Mouse (Mus musculus) frontal cortex, postnatal 10 days (tissue): ENCODE data around the gene Skap1.
A peak's percentile ranks its signal among the peaks of the same experiment; 100 is the strongest.

Experiments used
- DNase-seq, 2 experiments: peaks; one replicate each; pipeline ENCODE4 v3.0.0; 2022; ENCODE audit warnings: low spot score in 2 of 2, mixed read lengths in 1 of 2

Gene Skap1

GRCm38 (mm10) chr11:96622782-96623181, 158.4 kb downstream of the Skap1 start:
- no peak for DNase-seq

GRCm38 (mm10) chr11:96624436-96624835, 160.0 kb downstream of the Skap1 start:
- DNase-seq = no peak

GRCm38 (mm10) chr11:96629775-96630174, 165.4 kb downstream of the Skap1 start:
- DNase-seq = peak; percentile 15 to 34

- DNase-seq = no peak
Observed at GRCm38 (mm10) chr11:96631521-96631920, 167.1 kb downstream of the Skap1 start.

GRCm38 (mm10) chr11:96637927-96638326, 173.5 kb downstream of the Skap1 start:
- no peak for DNase-seq

- no peak for DNase-seq
Observed at GRCm38 (mm10) chr11:96639805-96640204, 175.4 kb downstream of the Skap1 start.

GRCm38 (mm10) chr11:96642173-96643140, 178.1 kb downstream of the Skap1 start:
- no peak for DNase-seq

GRCm38 (mm10) chr11:96644969-96645368, 180.6 kb downstream of the Skap1 start:
- DNase-seq = no peak

- DNase-seq = peak; percentile 26 to 28
Observed at GRCm38 (mm10) chr11:96645538-96646037, 181.2 kb downstream of the Skap1 start.

- no peak for DNase-seq
Observed at GRCm38 (mm10) chr11:96651848-96652247, 187.5 kb downstream of the Skap1 start.

GRCm38 (mm10) chr11:96653867-96654266, 189.5 kb downstream of the Skap1 start:
- no peak for DNase-seq

GRCm38 (mm10) chr11:96658420-96658819, 194.0 kb downstream of the Skap1 start:
- no peak for DNase-seq

- DNase-seq = no peak
Observed at GRCm38 (mm10) chr11:96666924-96667323, 202.5 kb downstream of the Skap1 start.

GRCm38 (mm10) chr11:96668367-96668766, 204.0 kb downstream of the Skap1 start:
- no peak for DNase-seq

- peak in 1 of 2 experiments; percentile 58 for DNase-seq
Observed at GRCm38 (mm10) chr11:96673792-96674191, 209.4 kb downstream of the Skap1 start.

GRCm38 (mm10) chr11:96674786-96675365, 210.5 kb downstream of the Skap1 start:
- no peak for DNase-seq

GRCm38 (mm10) chr11:96678026-96678425, 213.6 kb downstream of the Skap1 start:
- no peak for DNase-seq

GRCm38 (mm10) chr11:96679026-96679425, 214.6 kb downstream of the Skap1 start:
- DNase-seq = no peak

GRCm38 (mm10) chr11:96685381-96685780, 221.0 kb downstream of the Skap1 start:
- no peak for DNase-seq

- DNase-seq = no peak
Observed at GRCm38 (mm10) chr11:96686713-96687280, 222.4 kb downstream of the Skap1 start.

GRCm38 (mm10) chr11:96692250-96692649, 227.9 kb downstream of the Skap1 start:
- no peak for DNase-seq

GRCm38 (mm10) chr11:96693360-96693759, 229.0 kb downstream of the Skap1 start:
- no peak for DNase-seq
